Mouse (Mus musculus) MEL (cell line): ENCODE measurements at regions not wholly inside any gene's neighbourhood (a gene's known extent, or its start where the extent isn't known, plus 50 kb on each side); places are given as distances from the start of the nearest gene placed in this dataset.

Source experiments
- DNase-seq: peaks from one replicate; pipeline ENCODE4 v3.0.0; 2011; ENCODE audit warnings: low read depth, low spot score
- H3K27ac ChIP-seq: 2 replicates; pipeline ENCODE4 v1.5.1; 2012; ENCODE audit warnings: low read depth, mild to moderate bottlenecking, control low read depth, low read length, moderate library complexity; ENCODE audit not compliant: control insufficient read depth
- H3K27me3 ChIP-seq, 2 experiments: fragments of 150-350 bp in 1 of 2; sonication (generic) in 1 of 2; 2 replicates each; pipeline ENCODE4 v1.6.1; 2012; ENCODE audit warnings: low read length in 2 of 2, mild to moderate bottlenecking in 2 of 2, improper control_type of control experiment in 1 of 2, moderate library complexity in 1 of 2; ENCODE audit not compliant: insufficient read depth in 2 of 2, control insufficient read depth in 1 of 2
- H3K36me3 ChIP-seq, 2 experiments: 2 replicates each; pipeline ENCODE4 v1.6.1; 2012 to 2014; ENCODE audit warnings: low read length in 2 of 2, improper control_type of control experiment in 1 of 2, inconsistent platforms in 1 of 2, mild to moderate bottlenecking in 1 of 2; ENCODE audit not compliant: insufficient read depth in 2 of 2, control insufficient read depth in 1 of 2
- H3K4me1 ChIP-seq, 2 experiments: fragments of 150-350 bp in 1 of 2; sonication (generic) in 1 of 2; 2 replicates each; pipeline ENCODE4 v1.6.1; 2012; ENCODE audit warnings: low read length in 2 of 2, improper control_type of control experiment in 1 of 2, mild to moderate bottlenecking in 1 of 2; ENCODE audit not compliant: insufficient read depth in 2 of 2, control insufficient read depth in 1 of 2
- H3K4me3 ChIP-seq, 2 experiments: fragments of 150-350 bp in 1 of 2; sonication (generic) in 1 of 2; 2 replicates each; pipeline ENCODE4 v1.5.1; 2012; ENCODE audit warnings: low read depth in 2 of 2, low read length in 2 of 2, mild to moderate bottlenecking in 2 of 2, moderate library complexity in 2 of 2, control low read depth in 1 of 2, improper control_type of control experiment in 1 of 2; ENCODE audit not compliant: control insufficient read depth in 1 of 2, insufficient read depth in 1 of 2
- H3K79me2 ChIP-seq: 2 replicates; pipeline ENCODE4 v1.6.1; 2012; ENCODE audit warnings: mild to moderate bottlenecking, low read length, moderate library complexity; ENCODE audit not compliant: control insufficient read depth, poor library complexity, insufficient read depth
- H3K9ac ChIP-seq: 2 replicates; pipeline ENCODE4 v1.6.1; 2012; ENCODE audit warnings: low read depth, mild to moderate bottlenecking, control low read depth, low read length, moderate library complexity; ENCODE audit not compliant: control insufficient read depth, poor library complexity, severe bottlenecking
- H3K9me3 ChIP-seq: fragments of 150-350 bp; sonication (generic); replicated peaks from 2 replicates; pipeline ENCODE4 v1.6.1; 2012; ENCODE audit warnings: mild to moderate bottlenecking, low read length, improper control_type of control experiment, moderate library complexity; ENCODE audit not compliant: insufficient read depth
- BHLHE40 ChIP-seq: IDR thresholded peaks from 2 replicates; pipeline ENCODE4 v1.6.1; 2012; ENCODE audit warnings: low read depth, mild to moderate bottlenecking, inconsistent platforms, low read length, improper control_type of control experiment, borderline replicate concordance
- CHD2 ChIP-seq: IDR thresholded peaks from 2 replicates; pipeline ENCODE4 v1.6.1; 2011; ENCODE audit warnings: low read length, improper control_type of control experiment
- ELF1 ChIP-seq: IDR thresholded peaks from 2 replicates; pipeline ENCODE4 v1.6.1; 2014; ENCODE audit warnings: low read depth, mild to moderate bottlenecking, inconsistent platforms, low read length, improper control_type of control experiment, moderate library complexity
- EP300 ChIP-seq, 2 experiments: IDR thresholded peaks; 2 replicates each; pipeline ENCODE4 v1.6.1; 2011; ENCODE audit warnings: improper control_type of control experiment in 2 of 2, low read length in 2 of 2, low read depth in 1 of 2, mild to moderate bottlenecking in 1 of 2
- ETS1 ChIP-seq: IDR thresholded peaks from 2 replicates; pipeline ENCODE4 v1.6.1; 2012; ENCODE audit warnings: low read depth, mild to moderate bottlenecking, inconsistent platforms, low read length, improper control_type of control experiment, moderate library complexity
- GABPA ChIP-seq: IDR thresholded peaks from 2 replicates; pipeline ENCODE4 v1.6.1; 2012; ENCODE audit warnings: low read depth, mild to moderate bottlenecking, inconsistent platforms, low read length, improper control_type of control experiment, moderate library complexity
- HCFC1 ChIP-seq: IDR thresholded peaks from 2 replicates; pipeline ENCODE4 v1.6.1; 2012; ENCODE audit warnings: low read depth, mild to moderate bottlenecking, inconsistent platforms, low read length, improper control_type of control experiment, moderate library complexity
- KAT2A ChIP-seq: conservative IDR thresholded peaks from 2 replicates; pipeline ENCODE4 v1.6.1; 2012; ENCODE audit warnings: low read depth, low read length, improper control_type of control experiment, inconsistent platforms
- MAZ ChIP-seq: IDR thresholded peaks from 2 replicates; pipeline ENCODE4 v1.6.1; 2012; ENCODE audit warnings: low read depth, mild to moderate bottlenecking, inconsistent platforms, low read length, improper control_type of control experiment
- MXI1 ChIP-seq: IDR thresholded peaks from 2 replicates; pipeline ENCODE4 v1.6.1; 2011; ENCODE audit warnings: mild to moderate bottlenecking, low read depth, low read length, improper control_type of control experiment
- MYB ChIP-seq: IDR thresholded peaks from 2 replicates; pipeline ENCODE4 v1.6.1; 2011; ENCODE audit warnings: mild to moderate bottlenecking, low read depth, low read length, improper control_type of control experiment
- NELFE ChIP-seq: IDR thresholded peaks from 2 replicates; pipeline ENCODE4 v1.6.1; 2011; ENCODE audit warnings: low read depth, low read length, improper control_type of control experiment
- NRF1 ChIP-seq: IDR thresholded peaks from 2 replicates; pipeline ENCODE4 v1.6.1; 2014; ENCODE audit warnings: low read depth, mild to moderate bottlenecking, inconsistent platforms, low read length, improper control_type of control experiment, moderate library complexity; ENCODE audit not compliant: poor library complexity, insufficient read depth, severe bottlenecking
- POLR2A ChIP-seq, 2 experiments: IDR thresholded peaks; 2 replicates each; pipeline ENCODE4 v1.6.1; 2011 to 2012; ENCODE audit warnings: low read length in 2 of 2, mild to moderate bottlenecking in 2 of 2, control low read depth in 1 of 2, improper control_type of control experiment in 1 of 2, low read depth in 1 of 2, moderate library complexity in 1 of 2; ENCODE audit not compliant: control insufficient read depth in 1 of 2, insufficient read depth in 1 of 2, poor library complexity in 1 of 2
- POLR2AphosphoS2 ChIP-seq: IDR thresholded peaks from 2 replicates; pipeline ENCODE4 v1.6.1; 2011; ENCODE audit warnings: low read length, improper control_type of control experiment
- RAD21 ChIP-seq: IDR thresholded peaks from 2 replicates; pipeline ENCODE4 v1.6.1; 2011; ENCODE audit warnings: mild to moderate bottlenecking, low read depth, low read length, improper control_type of control experiment
- SIN3A ChIP-seq: IDR thresholded peaks from 2 replicates; pipeline ENCODE4 v1.6.1; 2012; ENCODE audit warnings: low read length, improper control_type of control experiment, inconsistent platforms
- TAL1 ChIP-seq: IDR thresholded peaks from 2 replicates; pipeline ENCODE4 v1.6.1; 2012; ENCODE audit warnings: mild to moderate bottlenecking, inconsistent platforms, low read length, moderate library complexity, mixed read lengths
- UBTF ChIP-seq: IDR thresholded peaks from 2 replicates; pipeline ENCODE4 v1.6.1; 2012; ENCODE audit warnings: low read depth, mild to moderate bottlenecking, inconsistent platforms, low read length, improper control_type of control experiment, moderate library complexity, borderline replicate concordance; ENCODE audit not compliant: insufficient read depth
- USF2 ChIP-seq, 2 experiments: IDR thresholded peaks; 2 replicates each; pipeline ENCODE4 v1.6.1; 2011 to 2012; ENCODE audit warnings: improper control_type of control experiment in 2 of 2, low read length in 2 of 2, borderline replicate concordance in 1 of 2, inconsistent platforms in 1 of 2, low read depth in 1 of 2, mild to moderate bottlenecking in 1 of 2; ENCODE audit not compliant: insufficient read depth in 1 of 2
- ZC3H11A ChIP-seq: IDR thresholded peaks from 2 replicates; pipeline ENCODE4 v1.6.1; 2012; ENCODE audit warnings: low read depth, mild to moderate bottlenecking, inconsistent platforms, low read length, improper control_type of control experiment
- ZMIZ1 ChIP-seq: IDR thresholded peaks from 2 replicates; pipeline ENCODE4 v1.6.1; 2012; ENCODE audit warnings: low read depth, mild to moderate bottlenecking, inconsistent platforms, low read length, improper control_type of control experiment, moderate library complexity

GRCm38 (mm10) chr7:123731016-123731415 lies 230.8 kb upstream of the Zkscan2 start:
- no peak overlapping the region for H3K9ac ChIP-seq
- H3K79me2 ChIP-seq = no peaks in the 10 kb centered on the region
- H3K9me3 ChIP-seq = no peaks in the 10 kb centered on the region
- no peaks in the 10 kb centered on the region for H3K27me3 ChIP-seq
- H3K36me3 ChIP-seq = no peaks in the 10 kb centered on the region
- no peak for DNase-seq
- H3K4me3 ChIP-seq = no peak overlapping the region
- H3K4me1 ChIP-seq = no peaks in the 10 kb centered on the region
- TF ChIP-seq TAL1 (no peak), KAT2A (no peak), MYB (no peak)
- no peak overlapping the region for H3K27ac ChIP-seq

DNA sequence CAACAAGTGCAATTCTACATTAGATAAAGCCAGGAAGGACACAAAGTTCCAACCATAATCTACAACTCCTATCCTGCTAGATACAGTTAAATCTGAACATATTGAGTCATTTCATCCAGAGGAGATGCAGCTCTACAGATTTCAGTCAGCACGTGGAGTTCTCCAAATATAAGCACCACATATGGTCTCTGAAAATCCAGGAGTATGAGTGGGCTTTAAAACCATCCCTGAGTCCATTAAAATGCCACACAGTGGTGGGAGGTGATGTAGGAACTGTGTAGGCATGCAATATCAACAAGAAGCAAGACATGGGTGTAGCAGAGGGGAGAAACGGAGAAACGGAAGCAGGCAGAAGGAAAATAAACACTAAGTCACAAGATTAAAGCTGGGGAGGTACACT lies 232.8 kb upstream of the Zkscan2 start:
- Histone ChIP-seq H3K4me1 (no peaks in the 10 kb centered on the region), H3K9me3 (no peaks in the 10 kb centered on the region), H3K9ac (no peak overlapping the region)

GRCm38 (mm10) chr7:123747986-123748385 lies 234.7 kb upstream of the Hs3st4 start:
- Histone ChIP-seq H3K36me3 (no peaks in the 10 kb centered on the region), H3K9ac (no peak overlapping the region), H3K27me3 (no peaks in the 10 kb centered on the region), H3K4me1 (no peaks in the 10 kb centered on the region), H3K27ac (no peak overlapping the region), H3K79me2 (no peaks in the 10 kb centered on the region), H3K4me3 (no peak overlapping the region), H3K9me3 (no peaks in the 10 kb centered on the region)
- no peak for TF ChIP-seq ZC3H11A
- no peak for TF ChIP-seq RAD21
- no peak for TF ChIP-seq USF2 (IDR thresholded peaks at IDR 0.05; ENCODE audit: borderline replicate concordance in 1 of 2, insufficient read depth in 1 of 2, low read depth in 1 of 2, low read length in 2 of 2)
- no peak for TF ChIP-seq BHLHE40
- TF ChIP-seq UBTF = no peak
- TF ChIP-seq MYB = no peak
- TF ChIP-seq NELFE = no peak
- TF ChIP-seq ZMIZ1 = no peak
- TF ChIP-seq MXI1 = no peak
- TF ChIP-seq POLR2AphosphoS2 = no peak
- TF ChIP-seq HCFC1 = no peak
- TF ChIP-seq NRF1 = no peak
- TF ChIP-seq EP300 (IDR thresholded peaks at IDR 0.05; ENCODE audit: low read depth in 1 of 2, low read length in 2 of 2) = no peak
- no peak for DNase-seq

More for the DNA sequence above, 232.8 kb upstream of the Zkscan2 start:
- no peak overlapping the region for H3K27ac ChIP-seq
- H3K4me3 ChIP-seq = no peak overlapping the region
- no peak for DNase-seq
- no peaks in the 10 kb centered on the region for H3K27me3 ChIP-seq
- no peaks in the 10 kb centered on the region for H3K36me3 ChIP-seq
- no peaks in the 10 kb centered on the region for H3K79me2 ChIP-seq
- TF ChIP-seq MAZ (no peak), UBTF (no peak), POLR2AphosphoS2 (no peak), CHD2 (no peak), NELFE (no peak), ELF1 (no peak), ETS1 (no peak), HCFC1 (no peak), SIN3A (no peak), TAL1 (no peak), POLR2A (IDR thresholded peaks at IDR 0.05; ENCODE audit: control insufficient read depth in 1 of 2, insufficient read depth in 1 of 2, low read depth in 1 of 2, low read length in 2 of 2, poor library complexity in 1 of 2) (no peak), GABPA (no peak), EP300 (IDR thresholded peaks at IDR 0.05; ENCODE audit: low read depth in 1 of 2, low read length in 2 of 2) (no peak)
